Mouse (Mus musculus) cerebellum, postnatal 14 days (tissue): ENCODE measurements around the gene Olfr119.
"Not testable (repeated sequence)": the region's sequence is repeated elsewhere in the genome, so short reads cannot be mapped to it uniquely, and the experiment has no call there.

ENCODE experiments used
- DNase-seq, 2 experiments: peaks; one replicate each; pipeline ENCODE4 v3.0.0; 2021; ENCODE audit warnings: mixed read lengths in 2 of 2

Gene Olfr119

DNA sequence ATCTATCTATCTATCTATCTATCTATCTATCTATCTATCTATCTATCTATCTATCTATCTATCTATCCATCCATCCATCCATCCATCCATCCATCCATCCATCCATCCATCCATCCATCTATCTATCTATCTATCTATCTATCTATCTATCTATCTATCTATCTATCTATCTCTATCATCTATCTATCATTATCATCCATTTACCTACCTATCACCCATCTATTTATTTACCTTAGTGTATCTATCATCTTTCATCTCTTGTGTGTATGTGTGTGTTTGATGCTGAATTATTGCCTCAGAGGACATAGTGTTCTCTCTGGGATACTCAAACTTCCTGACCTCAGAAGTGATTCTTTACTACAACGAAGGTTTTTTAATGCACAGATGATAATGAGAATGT, at the start of gene Olfr119:
Olfr119 (plus strand) TSS at position 301 of the 400 bp plus-strand sequence.
- not testable (repeated sequence) for DNase-seq

GRCm38 (mm10) chr17:37663682-37664081, 32.7 kb upstream of the Olfr119 start, which contains the start of gene Olfr117:
Olfr117 (minus strand) TSS chr17:37663782.
- no peak for DNase-seq

GRCm38 (mm10) chr17:37666688-37667087, 29.7 kb upstream of the Olfr119 start, which contains the start of gene Olfr118:
Olfr118 (plus strand) TSS chr17:37666988.
- no peak for DNase-seq

DNA sequence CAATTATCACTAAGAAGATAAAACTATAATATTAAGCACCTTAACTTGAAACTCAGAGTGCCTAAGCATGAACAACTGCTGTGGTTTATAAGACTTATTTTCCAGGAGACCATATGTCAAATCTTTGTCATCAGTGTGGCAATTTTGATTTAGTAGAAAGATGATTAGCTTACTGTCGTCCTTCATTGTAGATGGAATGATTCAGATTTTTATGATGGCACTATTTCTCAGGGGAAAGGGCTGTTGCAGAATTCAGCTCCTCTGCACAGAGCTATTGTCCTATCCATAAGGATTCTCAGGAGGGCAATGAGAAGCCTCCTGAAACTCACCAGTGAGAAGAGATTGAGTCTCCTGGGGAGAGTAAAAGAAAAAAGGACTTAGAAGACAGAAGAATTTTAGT, 25.1 kb downstream of the Olfr119 start, which contains the start of gene Olfr120:
Olfr120 (plus strand) TSS at position 301 of the 400 bp plus-strand sequence.
- DNase-seq = no peak

GRCm38 (mm10) chr17:37738070-37738469, 41.7 kb downstream of the Olfr119 start:
- no peak for DNase-seq
